Mouse (Mus musculus) thymus, postnatal 36 days (tissue): Measurements from ENCODE around the gene Ier3.

Source experiments
- DNase-seq, 2 experiments: peaks; one replicate each; pipeline ENCODE4 v3.0.0; 2022; ENCODE audit warnings: mixed read lengths in 2 of 2

The Ier3 gene

DNA sequence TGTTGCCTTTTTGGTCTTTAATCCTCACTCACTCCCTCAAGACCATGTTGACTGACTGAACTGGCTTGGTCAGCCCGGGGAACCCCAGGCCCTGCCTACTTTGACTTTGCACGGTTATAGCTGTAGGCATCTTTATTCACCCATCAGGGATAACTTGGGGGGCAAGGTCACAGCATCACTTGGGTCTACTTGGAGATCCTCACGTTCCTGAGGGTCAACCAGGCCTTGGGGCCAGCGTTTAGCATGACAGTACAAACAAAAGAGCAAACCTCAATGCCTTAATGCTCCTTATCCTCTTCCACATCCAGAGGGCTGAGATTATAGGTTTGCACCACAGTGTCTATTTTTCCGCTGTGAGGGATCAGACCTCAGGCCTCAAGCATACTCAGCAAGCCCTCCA is 9.2 kb upstream of the Ier3 start:
- DNase-seq = no peak

DNA sequence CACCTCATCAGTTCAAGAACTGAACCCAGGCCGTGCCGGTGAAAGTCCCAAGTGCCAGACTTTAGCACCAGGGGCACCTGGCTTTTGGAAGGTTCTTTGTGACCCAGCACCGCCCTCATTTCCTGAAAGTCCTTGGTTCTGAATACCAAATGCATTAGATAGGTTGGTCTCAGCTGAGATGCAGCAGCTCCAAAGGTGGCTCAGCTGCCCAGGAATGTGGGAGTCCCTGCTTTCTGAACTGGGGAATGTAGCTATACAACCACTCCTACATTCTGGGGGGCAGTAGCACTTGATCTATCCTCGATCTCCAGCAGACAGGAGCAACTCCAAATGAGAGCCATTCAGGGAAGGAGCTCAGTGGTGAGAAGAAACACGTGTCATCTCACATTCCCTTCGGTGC is 8.7 kb upstream of the Ier3 start:
- no peak for DNase-seq

DNA sequence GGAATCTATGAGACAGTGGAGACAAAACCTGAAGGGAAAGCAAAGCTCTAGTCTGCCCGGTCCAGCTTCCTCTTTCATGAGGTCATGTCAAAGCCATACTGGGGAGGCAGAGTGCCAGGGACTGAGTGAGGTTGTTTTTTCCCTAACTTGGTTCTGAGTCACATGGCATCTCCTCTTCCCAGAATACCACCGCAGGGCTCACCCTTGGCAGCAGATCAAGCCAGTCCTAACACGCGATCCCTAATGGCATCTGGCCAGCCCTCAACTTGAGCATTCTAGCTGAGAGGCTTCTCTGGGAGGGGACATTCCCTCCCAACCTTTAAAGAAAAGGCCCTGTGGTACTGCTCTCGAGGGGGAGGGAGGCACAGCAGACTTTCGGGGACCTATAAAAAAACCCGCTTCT is 8.2 kb upstream of the Ier3 start:
- peak; percentile 18 to 25 for DNase-seq

DNA sequence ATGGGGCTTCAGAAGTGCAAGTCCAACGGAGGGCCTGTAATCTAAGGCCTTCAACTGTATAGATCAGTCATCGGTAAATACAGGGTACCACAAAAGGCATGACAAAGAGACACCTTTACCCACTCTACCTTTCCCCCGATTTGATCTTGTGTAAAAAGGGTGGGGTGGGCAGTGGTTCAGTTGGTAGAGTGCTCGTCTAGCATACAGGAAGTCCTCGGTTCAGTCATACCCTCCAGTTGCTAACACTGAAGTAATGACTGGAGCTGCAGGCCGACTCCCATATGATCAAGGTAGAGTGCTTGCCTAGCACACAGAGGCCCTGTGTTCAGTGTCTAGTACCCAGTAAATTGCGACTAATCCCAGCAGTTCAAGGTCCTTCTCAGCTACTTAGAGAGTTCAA is 7.8 kb upstream of the Ier3 start:
- no peak for DNase-seq

DNA sequence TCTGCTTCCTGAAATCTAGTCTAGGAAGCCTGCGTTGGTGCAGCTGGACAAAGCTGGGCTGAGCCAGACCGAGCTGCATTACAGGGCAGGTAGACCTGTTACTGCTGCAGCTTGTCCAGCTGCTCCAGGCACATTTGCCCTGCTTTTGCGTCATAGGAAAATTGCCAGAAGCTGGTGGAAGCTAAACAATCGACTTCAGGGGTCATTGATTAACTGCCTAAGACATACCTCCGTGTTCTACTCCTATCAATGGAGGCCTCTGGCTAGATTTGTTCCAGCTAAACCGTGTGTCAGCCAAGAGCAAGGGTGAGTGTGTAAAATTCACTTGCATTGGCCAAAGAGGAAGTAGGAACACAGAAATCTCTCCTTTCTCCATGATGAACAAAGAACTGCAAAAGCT is 6.8 kb upstream of the Ier3 start:
- no peak for DNase-seq

DNA sequence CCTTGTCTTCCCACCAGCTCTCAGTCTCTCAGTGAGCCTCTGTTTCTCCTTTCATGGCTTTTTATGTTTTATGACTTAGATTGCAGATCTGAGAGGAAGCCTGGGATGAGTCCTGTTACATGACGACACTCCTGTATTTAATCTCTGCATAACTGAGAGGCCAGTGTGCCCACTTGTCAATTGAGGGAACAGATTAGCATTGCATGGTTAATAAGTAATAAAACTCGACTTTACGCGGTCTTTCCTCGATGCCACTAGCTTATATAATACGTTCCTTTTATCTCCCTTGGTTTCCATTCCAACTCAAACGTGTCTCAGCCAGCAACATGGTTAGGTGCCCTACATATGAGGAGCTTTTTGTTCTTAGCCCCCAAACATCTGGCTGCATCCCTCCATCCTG is 5.6 kb upstream of the Ier3 start:
- no peak for DNase-seq

DNA sequence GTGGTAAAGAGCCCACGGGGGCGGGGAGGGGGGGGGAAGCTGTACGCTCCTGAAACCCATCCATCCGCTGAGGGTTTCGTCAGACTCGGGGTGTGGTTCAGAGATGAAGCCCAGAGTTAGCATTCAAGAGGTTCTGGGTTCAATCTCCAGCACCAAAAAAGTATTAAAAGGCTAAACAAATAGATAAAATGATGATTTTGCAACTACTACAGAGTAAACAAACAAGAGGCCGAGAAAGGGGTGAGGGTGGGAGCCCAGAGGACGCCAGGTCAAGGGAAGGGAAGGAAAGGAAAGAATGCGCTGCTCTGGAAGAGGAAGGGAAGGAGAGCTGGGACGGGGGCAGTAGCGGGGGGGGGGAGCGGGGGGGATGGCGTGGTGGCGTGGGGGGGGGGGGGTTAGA is 4.8 kb upstream of the Ier3 start:
- no peak for DNase-seq

DNA sequence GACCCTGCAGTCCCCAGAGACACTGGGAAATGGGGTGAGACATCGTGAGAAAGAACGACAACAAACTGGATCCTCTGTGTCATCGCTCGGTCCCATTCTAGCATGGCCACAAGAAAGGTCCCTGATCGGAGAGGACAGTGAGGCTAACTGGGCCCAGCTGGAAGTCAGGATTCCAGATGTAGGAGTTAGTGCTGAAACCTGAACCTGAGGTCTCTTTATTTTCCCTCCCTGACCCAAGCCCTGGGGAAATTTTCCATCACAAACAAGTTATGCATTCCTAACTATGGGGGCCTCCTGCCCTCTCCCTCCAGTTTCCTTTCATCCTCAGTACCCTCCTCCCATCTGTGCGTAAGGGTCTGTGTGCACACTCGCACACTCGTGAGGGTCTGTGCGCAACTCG is 4.3 kb upstream of the Ier3 start:
- no peak for DNase-seq

DNA sequence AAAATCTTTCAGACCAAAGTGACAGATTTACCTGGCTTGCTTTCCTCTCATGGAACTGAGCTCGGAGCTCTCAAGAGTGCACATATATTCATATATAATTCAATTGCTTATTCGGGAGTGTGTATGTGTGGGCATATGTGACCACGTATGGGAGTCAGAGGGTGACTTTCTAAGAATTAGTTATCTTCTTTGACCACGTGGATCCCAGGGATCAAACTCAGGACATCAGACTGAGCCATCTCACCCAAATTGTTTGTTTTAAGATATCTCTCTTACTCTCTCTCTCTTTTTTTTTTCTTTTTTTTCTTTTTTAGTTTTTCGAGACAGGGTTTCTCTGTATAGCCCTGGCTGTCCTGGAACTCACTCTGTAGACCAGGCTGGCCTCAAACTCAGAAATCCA is 1.4 kb upstream of the Ier3 start:
- DNase-seq = no peak

DNA sequence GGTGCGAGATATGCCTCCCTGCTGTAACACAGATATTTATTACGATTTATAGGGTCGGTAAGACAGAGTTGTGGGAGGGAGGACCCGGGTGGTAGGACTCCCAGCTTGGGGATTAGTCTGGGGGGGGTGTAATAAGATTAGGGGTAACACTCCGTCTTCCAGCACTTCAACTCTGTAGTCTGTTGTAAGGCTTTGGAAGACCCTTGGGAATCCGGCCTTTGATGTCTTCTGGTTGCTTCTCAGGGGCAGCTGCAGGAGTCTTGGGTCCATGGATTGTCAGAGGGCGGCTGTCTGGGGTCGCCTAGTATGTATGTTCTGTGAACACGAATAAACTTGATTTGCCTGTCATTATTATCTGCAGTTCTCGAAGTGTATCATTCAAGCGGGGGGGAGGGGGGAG is 1.1 kb downstream of the Ier3 start:
- DNase-seq = no peak

DNA sequence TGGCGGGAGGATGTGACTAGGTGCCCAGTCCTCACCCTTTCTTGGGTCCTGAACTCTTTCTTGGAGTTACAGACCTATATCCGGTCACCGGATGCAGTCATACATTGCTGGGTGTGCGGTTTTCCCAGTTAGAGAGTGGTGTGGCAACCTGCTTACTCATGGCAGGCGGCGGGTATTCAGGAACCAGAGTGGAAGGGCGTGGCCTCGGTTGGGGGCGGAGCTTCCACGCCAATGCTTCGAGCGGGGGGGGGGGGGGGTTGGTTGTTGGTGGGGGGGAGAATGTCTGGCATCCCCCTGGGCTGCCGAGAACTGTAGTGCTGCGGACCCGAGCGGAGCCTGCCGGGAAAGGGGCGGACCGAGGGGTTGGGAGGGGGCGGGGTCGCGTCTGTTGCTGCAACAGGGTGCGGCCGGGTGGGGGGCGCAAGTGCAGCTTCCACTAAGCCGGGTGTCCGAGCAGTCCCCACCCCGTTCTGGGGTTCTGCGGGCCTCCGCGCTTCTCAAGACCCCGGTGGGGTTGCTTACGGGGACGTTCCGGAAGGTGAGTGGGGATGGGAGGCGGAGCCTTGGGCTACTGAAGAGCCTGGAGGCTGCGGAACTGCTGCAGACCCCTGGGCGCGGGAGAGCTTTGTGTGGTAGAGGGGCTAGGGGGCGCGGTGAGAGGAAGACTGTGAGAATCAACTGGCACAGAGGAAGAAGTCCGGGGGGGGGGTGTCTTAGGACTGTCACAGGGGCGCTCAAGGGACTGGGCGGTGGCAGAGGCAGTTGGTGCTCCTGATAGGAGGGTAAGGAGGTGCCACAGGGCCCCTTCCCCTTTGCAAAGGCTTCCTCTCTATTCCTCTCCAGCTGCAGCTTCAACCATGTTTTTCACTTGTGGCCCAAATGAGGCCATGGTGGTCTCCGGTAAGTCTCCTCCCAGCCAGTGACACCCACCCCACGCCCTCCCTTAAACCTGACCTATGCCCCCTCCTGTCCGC is 1.8 kb downstream of the Ier3 start, which contains the start of gene Flot1:
Gene Flot1, plus strand, starts transcription at position 267 of the 974 bp plus-strand sequence.
- peak; percentile 77 to 82 for DNase-seq

DNA sequence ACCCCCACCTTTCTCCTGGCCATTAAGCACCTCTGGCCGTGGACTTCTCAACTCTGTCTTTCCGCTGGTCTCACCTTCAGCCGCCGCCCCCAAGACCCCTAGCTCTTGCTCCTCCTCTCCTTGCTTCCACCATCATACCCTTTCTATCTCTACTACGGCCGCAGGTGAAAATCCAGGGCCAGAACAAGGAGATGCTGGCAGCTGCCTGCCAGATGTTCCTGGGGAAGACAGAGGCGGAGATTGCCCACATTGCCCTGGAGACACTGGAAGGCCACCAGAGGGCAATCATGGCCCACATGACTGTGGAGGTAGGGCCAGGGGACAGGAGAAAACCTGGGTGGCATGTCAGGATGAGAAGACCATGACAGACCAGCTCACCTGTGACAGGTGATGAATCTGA is 2.9 kb downstream of the Ier3 start:
- peak in 1 of 2 experiments; percentile 38 for DNase-seq

DNA sequence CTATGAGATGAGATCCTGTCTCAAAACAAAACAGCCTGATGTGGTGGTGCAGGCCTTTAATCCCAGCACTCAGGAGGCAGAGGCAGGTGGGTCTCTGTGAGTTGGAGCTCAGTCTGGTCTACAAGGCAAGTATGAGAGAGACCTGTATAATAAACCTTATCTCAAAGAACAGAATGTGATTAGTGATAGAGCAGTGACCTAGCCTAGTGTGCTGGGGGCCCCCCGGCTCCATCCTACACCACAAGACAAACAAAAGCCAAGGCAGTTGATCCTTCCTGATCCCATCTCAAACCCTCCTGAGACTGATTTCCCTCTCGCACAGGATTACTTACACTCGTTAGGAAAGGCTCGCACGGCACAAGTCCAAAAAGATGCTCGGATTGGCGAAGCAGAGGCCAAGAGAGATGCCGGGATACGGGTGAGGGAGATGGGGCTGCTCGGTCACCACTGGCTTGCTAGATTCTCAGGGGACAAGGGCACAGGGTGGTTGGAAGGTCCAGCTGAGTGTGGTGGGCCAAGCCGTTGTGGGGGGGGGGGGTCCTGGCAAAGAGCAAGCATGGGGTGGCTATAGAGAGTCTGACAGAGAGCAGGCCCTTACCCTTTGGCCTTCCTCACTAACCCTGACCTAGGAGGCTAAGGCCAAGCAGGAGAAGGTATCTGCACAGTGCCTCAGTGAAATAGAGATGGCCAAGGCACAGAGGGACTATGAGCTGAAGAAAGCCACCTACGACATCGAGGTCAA is 3.8 kb downstream of the Ier3 start:
- no peak for DNase-seq

DNA sequence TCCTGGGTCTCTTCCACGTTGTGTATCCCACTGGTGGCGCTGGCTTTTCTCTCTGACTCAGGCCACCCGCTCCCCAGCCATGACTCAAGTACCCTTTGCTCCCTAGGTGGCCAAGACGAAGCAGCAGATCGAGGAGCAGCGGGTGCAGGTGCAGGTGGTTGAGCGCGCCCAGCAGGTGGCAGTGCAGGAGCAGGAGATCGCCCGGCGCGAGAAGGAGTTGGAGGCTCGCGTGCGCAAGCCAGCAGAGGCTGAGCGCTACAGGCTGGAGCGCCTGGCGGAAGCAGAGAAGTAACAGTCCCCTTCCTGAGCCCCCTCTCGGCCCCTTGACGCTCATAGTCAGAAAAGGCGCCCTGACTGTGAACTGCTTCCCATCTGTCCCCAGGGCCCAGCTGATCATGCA is 8.3 kb downstream of the Ier3 start:
- DNase-seq = peak; percentile 90 to 93

DNA sequence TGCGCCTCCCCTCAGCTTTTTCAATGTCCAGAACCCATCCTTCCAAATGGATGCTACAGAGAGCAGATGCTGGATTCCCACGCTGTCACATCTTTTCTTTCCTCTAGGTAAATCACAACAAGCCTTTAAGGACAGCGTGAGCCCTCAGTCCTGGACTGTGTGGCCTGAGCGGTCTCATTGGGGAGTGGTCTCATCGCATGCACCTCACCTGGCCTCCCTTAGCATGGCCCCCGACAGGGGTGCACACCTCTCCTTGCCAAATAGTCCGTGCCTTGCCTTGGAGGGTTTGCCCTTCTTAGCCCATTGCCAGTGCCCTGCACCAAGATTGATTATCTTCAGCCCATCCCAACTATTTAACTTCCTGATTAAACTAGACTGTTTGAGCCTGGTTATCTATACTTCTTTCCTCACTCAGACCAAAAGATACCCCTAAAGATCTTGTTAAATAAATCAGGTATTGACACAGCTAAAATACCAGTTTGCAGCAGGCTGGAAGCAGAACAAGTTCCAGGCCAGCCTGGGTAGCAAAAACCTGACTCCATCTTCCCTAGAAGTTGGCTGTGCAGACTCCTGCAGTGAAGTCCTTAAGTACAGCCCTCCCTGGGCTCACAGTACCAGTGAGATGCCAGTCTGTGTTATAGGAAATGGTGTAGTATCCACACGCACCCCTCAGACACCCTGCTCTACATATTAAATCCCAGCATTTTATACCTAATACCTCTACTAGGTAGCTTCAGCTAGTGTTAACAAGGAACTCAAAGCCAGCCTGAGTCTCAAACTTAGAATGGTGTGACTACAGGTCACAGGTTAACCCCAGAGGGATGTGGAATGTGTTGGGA is 11.1 kb downstream of the Ier3 start:
- no peak for DNase-seq

DNA sequence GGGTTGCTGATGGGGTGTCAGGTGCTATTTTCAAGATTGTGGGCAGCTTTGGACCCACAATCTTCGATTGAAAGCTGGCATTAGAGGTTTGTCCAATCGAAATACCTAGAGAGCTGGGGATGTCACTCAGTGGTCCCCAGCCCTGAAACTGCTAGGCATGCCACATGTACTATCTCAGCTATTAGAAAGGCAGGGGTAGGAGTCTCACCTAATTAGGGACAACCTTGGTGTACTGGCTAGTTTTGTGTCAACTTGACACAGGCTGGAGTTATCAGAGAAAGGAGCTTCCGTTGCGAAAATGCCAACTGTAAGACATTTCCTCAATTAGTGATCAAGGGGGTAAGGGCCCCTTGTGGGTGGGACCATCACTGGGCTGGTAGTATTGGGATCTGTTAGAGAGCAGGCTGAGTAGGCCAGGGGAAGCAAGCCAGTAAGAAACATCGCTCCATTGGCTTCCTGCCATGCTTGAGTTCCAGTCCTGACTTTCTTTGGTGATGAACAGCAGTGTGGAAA is 11.8 kb downstream of the Ier3 start:
- no peak for DNase-seq

DNA sequence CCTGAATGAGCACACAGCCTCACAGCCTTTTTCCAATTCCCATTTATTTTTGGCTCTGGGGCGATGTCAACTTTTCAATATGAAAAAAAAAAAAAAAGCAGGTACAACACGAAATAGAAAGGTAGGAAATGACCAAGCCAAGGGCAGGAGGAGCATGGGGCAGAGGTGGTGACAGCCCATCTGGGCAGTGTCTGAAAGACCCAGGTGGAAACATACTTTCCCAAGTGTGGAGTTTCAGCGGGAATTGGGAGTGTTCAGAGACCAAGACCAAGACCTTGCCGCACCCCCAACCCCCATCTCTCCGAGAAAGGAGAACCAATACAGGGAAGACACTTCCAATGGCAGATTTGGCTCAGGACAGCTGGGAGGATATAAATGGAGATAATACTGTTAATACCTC is 12.4 kb downstream of the Ier3 start:
- DNase-seq = no peak

DNA sequence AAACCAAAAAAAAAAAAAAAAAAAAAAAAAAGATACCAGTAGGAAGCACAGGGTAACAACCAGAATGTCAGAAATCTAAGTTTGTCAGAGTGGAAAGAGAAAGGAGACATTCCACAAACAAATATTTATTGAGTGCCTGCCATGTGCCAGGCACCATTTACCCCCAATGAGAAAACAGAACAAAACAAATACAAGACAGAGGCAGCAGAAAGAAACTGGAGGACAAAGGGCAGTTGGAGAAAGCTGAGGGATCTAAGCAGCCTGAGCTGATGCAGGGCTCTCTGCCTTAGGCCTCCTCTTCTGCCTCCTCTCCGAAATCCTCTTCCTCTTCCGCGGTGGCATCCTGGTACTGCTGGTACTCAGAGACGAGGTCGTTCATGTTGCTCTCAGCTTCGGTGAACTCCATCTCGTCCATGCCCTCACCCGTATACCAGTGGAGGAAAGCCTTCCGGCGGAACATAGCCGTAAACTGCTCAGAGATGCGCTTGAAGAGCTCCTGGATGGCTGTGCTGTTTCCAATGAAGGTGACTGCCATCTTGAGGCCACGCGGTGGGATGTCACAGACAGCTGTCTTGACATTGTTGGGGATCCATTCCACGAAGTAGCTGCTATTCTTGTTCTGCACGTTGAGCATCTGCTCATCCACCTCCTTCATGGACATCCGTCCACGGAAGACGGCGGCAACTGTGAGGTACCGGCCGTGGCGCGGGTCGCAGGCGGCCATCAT is 13.4 kb downstream of the Ier3 start:
- no peak for DNase-seq

DNA sequence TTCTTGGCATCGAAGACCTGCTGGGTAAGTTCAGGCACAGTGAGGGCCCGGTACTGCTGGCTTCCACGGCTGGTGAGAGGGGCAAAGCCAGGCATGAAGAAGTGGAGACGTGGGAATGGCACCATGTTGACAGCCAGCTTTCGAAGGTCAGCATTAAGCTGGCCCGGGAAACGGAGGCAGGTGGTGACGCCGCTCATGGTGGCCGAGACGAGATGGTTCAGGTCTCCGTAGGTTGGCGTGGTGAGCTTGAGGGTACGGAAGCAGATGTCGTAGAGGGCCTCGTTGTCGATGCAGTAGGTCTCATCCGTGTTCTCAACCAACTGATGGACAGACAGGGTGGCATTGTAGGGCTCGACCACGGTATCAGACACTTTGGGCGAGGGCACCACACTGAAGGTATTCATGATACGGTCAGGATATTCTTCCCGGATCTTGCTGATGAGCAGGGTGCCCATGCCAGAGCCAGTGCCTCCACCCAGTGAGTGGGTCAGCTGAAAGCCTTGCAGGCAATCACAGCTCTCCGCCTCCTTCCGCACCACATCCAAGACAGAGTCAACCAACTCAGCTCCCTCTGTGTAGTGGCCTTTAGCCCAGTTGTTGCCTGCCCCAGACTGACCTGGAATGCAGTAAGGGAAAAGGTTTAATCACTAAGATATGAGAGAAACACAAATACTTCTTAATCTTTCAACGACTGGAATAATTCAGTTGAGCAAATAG is 14.1 kb downstream of the Ier3 start:
- DNase-seq = peak in 1 of 2 experiments; percentile 36

DNA sequence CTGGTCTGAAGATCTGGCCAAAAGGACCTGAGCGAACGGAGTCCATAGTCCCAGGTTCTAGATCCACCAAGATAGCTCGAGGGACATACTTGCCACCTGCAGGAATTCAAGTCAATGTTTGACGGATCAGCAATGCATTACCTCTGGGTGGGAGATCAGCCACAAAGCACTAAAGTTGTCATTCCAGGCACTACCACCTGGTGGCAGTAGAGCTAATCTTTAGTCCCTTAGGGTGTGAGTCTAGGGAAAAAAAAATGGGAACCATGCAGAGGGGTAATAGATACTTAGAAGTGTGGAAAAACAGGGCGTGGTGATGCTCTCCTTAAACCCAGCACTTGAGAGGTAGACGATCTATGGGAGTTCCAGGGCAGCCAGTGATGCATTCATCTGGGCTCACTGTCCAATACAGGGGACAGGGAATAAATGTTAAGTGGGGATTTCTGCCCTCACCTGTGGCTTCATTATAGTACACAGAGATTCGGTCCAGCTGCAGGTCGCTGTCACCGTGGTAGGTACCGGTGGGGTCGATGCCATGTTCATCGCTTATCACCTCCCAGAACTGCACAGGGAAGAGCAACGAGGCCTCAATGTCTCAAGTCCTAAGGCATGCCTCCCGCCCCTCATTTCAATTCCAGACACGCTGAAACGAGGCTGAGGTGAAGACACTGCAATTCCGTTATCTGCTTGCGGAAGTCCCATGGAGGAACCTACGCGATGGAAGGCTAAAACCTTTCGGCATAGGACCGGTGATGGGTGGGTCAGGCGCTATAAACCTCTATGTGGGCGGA is 14.9 kb downstream of the Ier3 start:
- peak; percentile 75 to 77 for DNase-seq

DNA sequence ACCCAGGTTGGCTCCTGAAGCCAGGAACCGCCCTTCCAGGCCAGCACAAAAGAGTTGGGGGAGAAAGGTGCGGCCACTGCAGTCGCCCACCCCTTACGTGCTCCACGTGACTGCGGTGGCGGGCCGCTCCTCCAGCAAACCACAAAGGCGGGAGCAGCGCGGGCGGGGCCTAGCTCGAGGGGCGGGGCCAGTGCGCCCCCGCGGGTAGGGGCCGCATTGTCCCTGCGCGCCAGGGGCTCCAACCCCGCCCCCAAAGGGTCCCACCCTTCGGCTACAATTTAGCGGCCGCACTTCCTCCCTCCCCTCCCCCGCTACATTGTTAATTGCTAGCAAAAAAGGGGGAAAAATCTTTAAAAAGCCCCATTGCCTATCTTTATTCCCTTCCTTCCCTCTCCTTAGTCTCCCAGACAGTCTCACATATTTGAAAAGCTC is 15.5 kb downstream of the Ier3 start:
- DNase-seq = peak; percentile 97
